Mouse (Mus musculus): ENCODE measurements around the gene BC029722.

The BC029722 gene

GRCm38 (mm10) chr2:155823722-155824121 lies 4.5 kb upstream of the BC029722 start:
- in situ Hi-C loops (cut with MboI; ENCODE audit: low pct_unique_long_range_greater_than_20kb in 1 of 2, low sequenced_read_pairs in 2 of 2, unreplicated experiment in 1 of 2) = no loop called here

GRCm38 (mm10) chr2:155820779-155821178 lies 1.6 kb upstream of the BC029722 start:
- in situ Hi-C loops (cut with MboI; ENCODE audit: low pct_unique_long_range_greater_than_20kb in 1 of 2, low sequenced_read_pairs in 2 of 2, unreplicated experiment in 1 of 2) = no loop called here

GRCm38 (mm10) chr2:155819449-155820251 lies 424 bp upstream of the BC029722 start:
- in situ Hi-C loops (cut with MboI; ENCODE audit: low pct_unique_long_range_greater_than_20kb in 1 of 2, low sequenced_read_pairs in 2 of 2, unreplicated experiment in 1 of 2) = no loop called here

- in situ Hi-C loops (cut with MboI; ENCODE audit: low pct_unique_long_range_greater_than_20kb in 1 of 2, low sequenced_read_pairs in 2 of 2, unreplicated experiment in 1 of 2) = no loop called here
Observed at GRCm38 (mm10) chr2:155818596-155819391, 432 bp downstream of the BC029722 start.

GRCm38 (mm10) chr2:155817301-155818245 lies 1.7 kb downstream of the BC029722 start:
- in situ Hi-C loops (cut with MboI; ENCODE audit: low pct_unique_long_range_greater_than_20kb in 1 of 2, low sequenced_read_pairs in 2 of 2, unreplicated experiment in 1 of 2) = no loop called here

- in situ Hi-C loops (cut with MboI; ENCODE audit: low pct_unique_long_range_greater_than_20kb in 1 of 2, low sequenced_read_pairs in 2 of 2, unreplicated experiment in 1 of 2) = no loop called here
Observed at GRCm38 (mm10) chr2:155816179-155816578, 3.0 kb downstream of the BC029722 start.

GRCm38 (mm10) chr2:155814829-155815228 lies 4.4 kb downstream of the BC029722 start:
- in situ Hi-C loops (cut with MboI; ENCODE audit: low pct_unique_long_range_greater_than_20kb in 1 of 2, low sequenced_read_pairs in 2 of 2, unreplicated experiment in 1 of 2) = no loop called here

- in situ Hi-C loops (cut with MboI; ENCODE audit: low pct_unique_long_range_greater_than_20kb in 1 of 2, low sequenced_read_pairs in 2 of 2, unreplicated experiment in 1 of 2) = no loop called here
Observed at GRCm38 (mm10) chr2:155812637-155813036, 6.6 kb downstream of the BC029722 start.

GRCm38 (mm10) chr2:155811821-155812396 lies 7.3 kb downstream of the BC029722 start:
- in situ Hi-C loops (cut with MboI; ENCODE audit: low pct_unique_long_range_greater_than_20kb in 1 of 2, low sequenced_read_pairs in 2 of 2, unreplicated experiment in 1 of 2) = no loop called here

GRCm38 (mm10) chr2:155809620-155810019 lies 9.6 kb downstream of the BC029722 start:
- in situ Hi-C loops (cut with MboI; ENCODE audit: low pct_unique_long_range_greater_than_20kb in 1 of 2, low sequenced_read_pairs in 2 of 2, unreplicated experiment in 1 of 2) = no loop called here

- in situ Hi-C loops (cut with MboI; ENCODE audit: low pct_unique_long_range_greater_than_20kb in 1 of 2, low sequenced_read_pairs in 2 of 2, unreplicated experiment in 1 of 2) = no loop called here
Observed at GRCm38 (mm10) chr2:155807408-155807807, 11.8 kb downstream of the BC029722 start.

- in situ Hi-C loops (cut with MboI; ENCODE audit: low pct_unique_long_range_greater_than_20kb in 1 of 2, low sequenced_read_pairs in 2 of 2, unreplicated experiment in 1 of 2) = no loop called here
Observed at GRCm38 (mm10) chr2:155806548-155806947, 12.7 kb downstream of the BC029722 start.

GRCm38 (mm10) chr2:155805925-155806255 lies 13.3 kb downstream of the BC029722 start:
- in situ Hi-C loops (cut with MboI; ENCODE audit: low pct_unique_long_range_greater_than_20kb in 1 of 2, low sequenced_read_pairs in 2 of 2, unreplicated experiment in 1 of 2) = no loop called here

GRCm38 (mm10) chr2:155805231-155805924 lies 13.8 kb downstream of the BC029722 start:
- in situ Hi-C loops (cut with MboI; ENCODE audit: low pct_unique_long_range_greater_than_20kb in 1 of 2, low sequenced_read_pairs in 2 of 2, unreplicated experiment in 1 of 2) = no loop called here

- in situ Hi-C loops (cut with MboI; ENCODE audit: low pct_unique_long_range_greater_than_20kb in 1 of 2, low sequenced_read_pairs in 2 of 2, unreplicated experiment in 1 of 2) = no loop called here
Observed at GRCm38 (mm10) chr2:155804053-155804452, 15.2 kb downstream of the BC029722 start.

GRCm38 (mm10) chr2:155802761-155803160 lies 16.5 kb downstream of the BC029722 start:
- in situ Hi-C loops (cut with MboI; ENCODE audit: low pct_unique_long_range_greater_than_20kb in 1 of 2, low sequenced_read_pairs in 2 of 2, unreplicated experiment in 1 of 2) = no loop called here

- in situ Hi-C loops (cut with MboI; ENCODE audit: low pct_unique_long_range_greater_than_20kb in 1 of 2, low sequenced_read_pairs in 2 of 2, unreplicated experiment in 1 of 2) = no loop called here
Observed at GRCm38 (mm10) chr2:155798613-155799012, 20.6 kb downstream of the BC029722 start.

All from mouse embryonic stem cell (cell line).